Mouse (Mus musculus) intestine, embryonic 14.5 days (tissue): ENCODE data around the gene Ylpm1. TPM values are rescaled to one million over a fixed set of nuclear protein-coding genes. Genes with fewer than 3 reads are reported as not detected.

Source experiments
- ATAC-seq: fragments of 200-750 bp; cut with Nextera tagmentation; replicated peaks from 2 replicates; pipeline ENCODE4 v1.8.0; 2017; ENCODE audit warnings: low read depth, moderate number of reproducible peaks, moderate TSS enrichment, moderate library complexity; ENCODE audit not compliant: low FRiP score, low TSS enrichment
- DNase-seq: peaks from one replicate; pipeline ENCODE4 v3.0.0-alpha.2; 2018; ENCODE audit warnings: low spot score
- H3K27ac ChIP-seq: fragments of 300-500 bp; sonication (generic); 2 replicates; pipeline ENCODE4 v1.5.1; 2014; ENCODE audit warnings: low read depth, mild to moderate bottlenecking, control low read depth
- H3K27me3 ChIP-seq: fragments of 300-500 bp; sonication (generic); replicated peaks from 2 replicates; pipeline ENCODE4 v1.6.1; 2014; ENCODE audit warnings: low read length, control low read depth; ENCODE audit not compliant: control insufficient read depth, insufficient read depth
- H3K36me3 ChIP-seq: fragments of 300-500 bp; sonication (generic); 2 replicates; pipeline ENCODE4 v1.6.1; 2014; ENCODE audit warnings: low read length, control low read depth; ENCODE audit not compliant: control insufficient read depth, insufficient read depth
- H3K4me1 ChIP-seq: fragments of 300-500 bp; sonication (generic); replicated peaks from 2 replicates; pipeline ENCODE4 v1.6.1; 2014; ENCODE audit warnings: low read length, control low read depth, mixed read lengths; ENCODE audit not compliant: control insufficient read depth, insufficient read depth
- H3K4me2 ChIP-seq: fragments of 300-500 bp; sonication (generic); 2 replicates; pipeline ENCODE4 v1.6.1; 2014; ENCODE audit warnings: low read length
- H3K4me3 ChIP-seq: fragments of 300-500 bp; sonication (generic); 2 replicates; pipeline ENCODE4 v1.5.1; 2014; ENCODE audit warnings: low read depth, low read length, control low read depth, mixed read lengths
- H3K9ac ChIP-seq: fragments of 300-500 bp; sonication (generic); 2 replicates; pipeline ENCODE4 v1.6.1; 2014; ENCODE audit warnings: mild to moderate bottlenecking, low read length
- H3K9me3 ChIP-seq: fragments of 300-500 bp; sonication (generic); 2 replicates; pipeline ENCODE4 v1.6.1; 2016; ENCODE audit warnings: low read length, control low read depth; ENCODE audit not compliant: control insufficient read depth
- WGBS: fragments of 180-500 bp; shearing (Covaris S2); extraction: QIAGEN DNeasy Blood & Tissue Kit; methylation state at CpG from one replicate; pipeline ENCODE4 v1.1.7; 2014; 5-methylcytosine and 5-hydroxymethylcytosine counted together
- polyA plus RNA-seq: library from polyadenylated mRNA; unstranded; fragments of >200 nt; fragmentation: Nextera tagmentation; extraction: Ambion mirVana; gene quantifications from 2 replicates; pipeline ENCODE4 v1.2.1, GENCODE M21; 2014

The Ylpm1 gene
- 40.0 and 40.8 TPM in 2 replicates for polyA plus RNA-seq

GRCm38 (mm10) chr12:84996083-84996496, at the start of gene Ylpm1:
Gene Ylpm1 (plus strand): TSS chr12:84996321.
- Histone ChIP-seq H3K4me2 (peak within 1 kb of the TSS; percentile 70), H3K4me3 (peak within 1 kb of the TSS; percentile 92), H3K9me3 (no peaks in the 10 kb centered on the region; the same call in 1 of the 2 replicates), H3K36me3 (no peaks in the 10 kb centered on the region), H3K9ac (peak within 1 kb of the TSS; percentile 96), H3K4me1 (peaks cover 16% of the 10 kb centered on the region), H3K27me3 (no peaks in the 10 kb centered on the region), H3K27ac (peak within 1 kb of the TSS; percentile 73)
- peak; percentile 93 for DNase-seq
- WGBS: under 1% methylated on average over 45 of the region's 45 CpGs
- ATAC-seq: peak; percentile 97

- H3K27ac ChIP-seq: no peak overlapping the region
- H3K4me3 ChIP-seq: no peak overlapping the region
- no peaks in the 10 kb centered on the region for H3K27me3 ChIP-seq
- ATAC-seq (no peak), DNase-seq (no peak)
- 79% methylated on average over 2 of the region's 2 CpGs for WGBS
- H3K9ac ChIP-seq: no peak overlapping the region
- H3K9me3 ChIP-seq: no peaks in the 10 kb centered on the region
- peaks cover 38% of the 10 kb centered on the region for H3K36me3 ChIP-seq
- H3K4me2 ChIP-seq: no peak overlapping the region
- no peaks in the 10 kb centered on the region for H3K4me1 ChIP-seq
Measured at GRCm38 (mm10) chr12:84947894-84948583, 48.1 kb upstream of the Ylpm1 start.

GRCm38 (mm10) chr12:84948584-84949285, 47.4 kb upstream of the Ylpm1 start:
- H3K4me2 ChIP-seq: no peak overlapping the region
- H3K4me3 ChIP-seq: no peak overlapping the region
- no peaks in the 10 kb centered on the region for H3K4me1 ChIP-seq
- H3K9ac ChIP-seq: no peak overlapping the region
- no peak overlapping the region for H3K27ac ChIP-seq
- H3K9me3 ChIP-seq: no peaks in the 10 kb centered on the region
- peaks cover 38% of the 10 kb centered on the region for H3K36me3 ChIP-seq
- no peaks in the 10 kb centered on the region for H3K27me3 ChIP-seq
- DNase-seq: no peak
- ATAC-seq: no peak
- 90% methylated on average over 6 of the region's 6 CpGs for WGBS

GRCm38 (mm10) chr12:84950763-84951162, 45.4 kb upstream of the Ylpm1 start:
- Histone ChIP-seq H3K27me3 (no peaks in the 10 kb centered on the region), H3K9me3 (no peaks in the 10 kb centered on the region), H3K4me2 (no peak overlapping the region), H3K36me3 (peaks cover 30% of the 10 kb centered on the region), H3K4me3 (no peak overlapping the region), H3K27ac (no peak overlapping the region), H3K4me1 (no peaks in the 10 kb centered on the region), H3K9ac (no peak overlapping the region)
- DNase-seq (no peak), ATAC-seq (no peak)
- 76% methylated on average over 6 of the region's 6 CpGs for WGBS

- no peaks in the 10 kb centered on the region for H3K27me3 ChIP-seq
- ATAC-seq (no peak), DNase-seq (no peak)
- peaks cover 25% of the 10 kb centered on the region for H3K36me3 ChIP-seq
- H3K4me1 ChIP-seq: no peaks in the 10 kb centered on the region
- H3K9ac ChIP-seq: no peak overlapping the region
- no peak overlapping the region for H3K4me2 ChIP-seq
- 76% methylated on average over 8 of the region's 8 CpGs for WGBS
- no peaks in the 10 kb centered on the region for H3K9me3 ChIP-seq
- H3K27ac ChIP-seq: no peak overlapping the region
- H3K4me3 ChIP-seq: no peak overlapping the region
Measured at GRCm38 (mm10) chr12:84951531-84951930, 44.6 kb upstream of the Ylpm1 start.

GRCm38 (mm10) chr12:84952351-84952750, 43.8 kb upstream of the Ylpm1 start:
- H3K4me2 ChIP-seq: no peak overlapping the region
- ATAC-seq (no peak), DNase-seq (no peak)
- H3K27me3 ChIP-seq: no peaks in the 10 kb centered on the region
- WGBS: 58% methylated on average over 1 of the region's 1 CpGs
- peaks cover 20% of the 10 kb centered on the region for H3K36me3 ChIP-seq
- H3K27ac ChIP-seq: no peak overlapping the region
- H3K4me1 ChIP-seq: no peaks in the 10 kb centered on the region
- H3K9me3 ChIP-seq: no peaks in the 10 kb centered on the region
- H3K9ac ChIP-seq: no peak overlapping the region
- no peak overlapping the region for H3K4me3 ChIP-seq

- ATAC-seq (no peak), DNase-seq (no peak)
- 96% methylated on average over 3 of the region's 3 CpGs for WGBS
Measured at GRCm38 (mm10) chr12:84956317-84956716, 39.8 kb upstream of the Ylpm1 start.

GRCm38 (mm10) chr12:84958794-84959356, 37.2 kb upstream of the Ylpm1 start:
- no peak for DNase-seq
- H3K9ac ChIP-seq: no peak overlapping the region
- no peak for ATAC-seq
- no peaks in the 10 kb centered on the region for H3K27me3 ChIP-seq
- 81% methylated on average over 1 of the region's 1 CpGs for WGBS
- H3K36me3 ChIP-seq: 0 out of 2 replicates have a peak, but pooled peaks cover 4% of the 10 kb centered on the region
- no peak overlapping the region for H3K4me3 ChIP-seq
- no peak overlapping the region for H3K27ac ChIP-seq
- no peaks in the 10 kb centered on the region for H3K9me3 ChIP-seq
- no peaks in the 10 kb centered on the region for H3K4me1 ChIP-seq
- no peak overlapping the region for H3K4me2 ChIP-seq

More at GRCm38 (mm10) chr12:84956317-84956716, 39.8 kb upstream of the Ylpm1 start:
- H3K9ac ChIP-seq: no peak overlapping the region
- no peaks in the 10 kb centered on the region for H3K4me1 ChIP-seq
- no peaks in the 10 kb centered on the region for H3K9me3 ChIP-seq
- no peak overlapping the region for H3K4me3 ChIP-seq
- H3K27ac ChIP-seq: no peak overlapping the region
- 0 out of 2 replicates have a peak, but pooled peaks cover 4% of the 10 kb centered on the region for H3K36me3 ChIP-seq
- no peaks in the 10 kb centered on the region for H3K27me3 ChIP-seq
- H3K4me2 ChIP-seq: no peak overlapping the region
